ENCODE assay signal across 23 mouse cellular contexts in the genomic region with DNA sequence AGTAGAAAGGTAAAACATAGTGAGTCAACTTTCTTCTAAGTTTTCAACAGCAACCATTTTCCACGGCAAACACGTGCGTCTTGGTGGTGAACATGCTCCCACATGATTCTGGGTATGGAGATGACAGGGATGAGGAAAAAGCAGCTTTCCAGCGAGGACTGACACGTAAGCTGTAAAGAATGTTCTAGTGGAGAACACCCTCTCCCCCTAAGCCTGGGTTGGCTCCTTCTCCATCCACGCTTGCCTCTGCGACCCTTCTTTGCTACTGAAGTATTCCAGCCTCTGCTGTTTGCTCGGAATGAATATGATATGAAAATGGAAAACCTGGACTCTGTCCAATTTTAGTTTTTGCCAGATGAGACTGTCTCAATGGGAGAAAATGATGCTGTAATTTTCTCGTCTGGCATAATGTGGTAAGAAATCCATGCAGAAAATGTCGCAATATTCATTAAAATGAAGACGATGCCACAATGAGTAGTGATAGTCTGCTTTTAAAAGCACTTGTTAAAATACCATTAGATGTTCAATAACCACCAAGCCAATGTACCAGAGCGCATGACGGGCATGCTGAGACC.
DNase-seq lines count a peak whose midpoint lies in the region; ATAC-seq lines count a peak whose summit lies in the region.
"Had no signal": no experiment of that assay in that cellular context is flagged by ENCODE, and none has a peak within 500 bp of the region (broad histone marks: within the 10 kb centered on the region; RNA-seq: fewer than 3 reads in every experiment).

No protein-coding gene starts in this region.

- no peak overlapping the region for H3K4me2 ChIP-seq in forebrain, embryonic 16.5 days (ENCODE audit: low read length)
- H3K4me2 ChIP-seq in forebrain, embryonic 11.5 days (ENCODE audit: low read depth, low read length, severe bottlenecking) = no peak overlapping the region
- H3K4me2 ChIP-seq: heart, embryonic 13.5 days; hindbrain, embryonic 13.5 days; liver, embryonic 15.5 days; neural tube, embryonic 12.5 days had no signal

- no peaks in the 10 kb centered on the region for H3K27me3 ChIP-seq in forebrain, embryonic 16.5 days (replicated peaks; ENCODE audit: control insufficient read depth, insufficient read depth, low read length)
- no peaks in the 10 kb centered on the region for H3K27me3 ChIP-seq in forebrain, embryonic 11.5 days (ENCODE audit: control insufficient read depth, insufficient read depth, low read length)
- H3K27me3 ChIP-seq: heart, embryonic 13.5 days; hindbrain, embryonic 13.5 days; liver, embryonic 15.5 days; megakaryocyte, embryonic 14.5 days; neural tube, embryonic 12.5 days had no signal

- H3K27ac ChIP-seq in forebrain, embryonic 16.5 days (ENCODE audit: low read length) = peak overlapping the region; percentile 74
- no peak overlapping the region for H3K27ac ChIP-seq in forebrain, embryonic 11.5 days (ENCODE audit: low read depth, low read length)
- H3K27ac ChIP-seq: heart, embryonic 13.5 days; hindbrain, embryonic 13.5 days; layer of hippocampus, adult 2 months; liver, embryonic 15.5 days; neural tube, embryonic 12.5 days had no signal

- DNase-seq in forebrain, embryonic 11.5 days (ENCODE audit: low spot score) = no peak
- DNase-seq in lung, postnatal 36 days = peak; percentile 12
- no peak for DNase-seq in lung, postnatal 4 days
- peak; percentile 26 for DNase-seq in heart, adult 8-10 months (ENCODE audit: low spot score)
- peak; percentile 13 to 34 for DNase-seq in heart, postnatal 36 days
- DNase-seq: adrenal gland, postnatal 25 days; cerebellum, adult 2 months; cerebellum, postnatal 36 days; gastrocnemius, postnatal 10 days; kidney, adult 8-10 months; kidney, postnatal 14 days; layer of hippocampus, postnatal 36 days; right cerebral cortex, adult 18-20 months; thymus, postnatal 25 days had no signal

- H3K4me3 ChIP-seq in forebrain, embryonic 16.5 days (replicated peaks; ENCODE audit: low read length) = no peak overlapping the region
- H3K4me3 ChIP-seq in forebrain, embryonic 11.5 days (ENCODE audit: low read depth, low read length) = no peak overlapping the region
- H3K4me3 ChIP-seq: heart, embryonic 13.5 days; hindbrain, embryonic 13.5 days; layer of hippocampus, adult 2 months; liver, embryonic 15.5 days; megakaryocyte, embryonic 14.5 days; neural tube, embryonic 12.5 days had no signal

- 63% methylated on average over 13 of the region's 13 CpGs for WGBS in forebrain, embryonic 16.5 days
- 93% methylated on average over 13 of the region's 13 CpGs for WGBS in forebrain, embryonic 11.5 days

- H3K4me1 ChIP-seq in forebrain, embryonic 16.5 days (replicated peaks; ENCODE audit: control insufficient read depth, insufficient read depth, low read length) = peaks cover 22% of the 10 kb centered on the region
- peaks cover 2% of the 10 kb centered on the region; the same call in 1 of the 2 replicates for H3K4me1 ChIP-seq in forebrain, embryonic 11.5 days (replicated peaks; ENCODE audit: control insufficient read depth, insufficient read depth, low read length)
- H3K4me1 ChIP-seq: heart, embryonic 13.5 days; liver, embryonic 15.5 days; megakaryocyte, embryonic 14.5 days had no signal

- peak; percentile 7; the same call in 1 of the 2 replicates for ATAC-seq in forebrain, embryonic 16.5 days
- ATAC-seq in forebrain, embryonic 11.5 days (replicated peaks; ENCODE audit: low FRiP score) = no peak
- ATAC-seq in monocyte, adult 5-6 weeks (replicated peaks; ENCODE audit: insufficient number of reproducible peaks, low FRiP score, low TSS enrichment, poor library complexity, severe bottlenecking) = no peak
- ATAC-seq: lung, postnatal 0 days had no signal

- no peak overlapping the region for H3K9ac ChIP-seq in forebrain, embryonic 16.5 days (replicated peaks; ENCODE audit: low read depth, low read length)
- no peak overlapping the region for H3K9ac ChIP-seq in forebrain, embryonic 11.5 days (ENCODE audit: low read length)
- H3K9ac ChIP-seq: heart, embryonic 13.5 days; hindbrain, embryonic 13.5 days; liver, embryonic 15.5 days; neural tube, embryonic 12.5 days had no signal

- intact Hi-C loops in heart, postnatal 36 days (cut with DNase I) = no loop called here

- no peaks in the 10 kb centered on the region for H3K9me3 ChIP-seq in forebrain, embryonic 16.5 days (ENCODE audit: control insufficient read depth, low read length)
- no peaks in the 10 kb centered on the region for H3K9me3 ChIP-seq in forebrain, embryonic 11.5 days (ENCODE audit: control insufficient read depth, low read length)
- H3K9me3 ChIP-seq: heart, embryonic 13.5 days; hindbrain, embryonic 13.5 days; liver, embryonic 15.5 days; megakaryocyte, embryonic 14.5 days; neural tube, embryonic 12.5 days had no signal

- no peaks in the 10 kb centered on the region for H3K36me3 ChIP-seq in forebrain, embryonic 16.5 days (ENCODE audit: control insufficient read depth, insufficient read depth)
- H3K36me3 ChIP-seq in forebrain, embryonic 11.5 days (ENCODE audit: control insufficient read depth, insufficient read depth, low read length) = no peaks in the 10 kb centered on the region
- H3K36me3 ChIP-seq: hindbrain, embryonic 13.5 days; liver, embryonic 15.5 days; neural tube, embryonic 12.5 days had no signal

Comparison
In these comparisons a context has a peak if more than half of its experiments do, and no peak if none do; other contexts are left out.
1. DNase-seq: peak in lung, postnatal 36 days (single experiment), heart, adult 8-10 months (single experiment) and heart, postnatal 36 days (2 of 2); none in forebrain, embryonic 11.5 days (single experiment) and lung, postnatal 4 days (0 of 2).